Mouse (Mus musculus): ENCODE data around the gene Pim1. TPM values are rescaled to one million over a fixed set of nuclear protein-coding genes. Genes with fewer than 3 reads are reported as not detected.

Gene Pim1
- polyA plus RNA-seq, 1 experiment from 2014 or later = 15.7 TPM

DNA sequence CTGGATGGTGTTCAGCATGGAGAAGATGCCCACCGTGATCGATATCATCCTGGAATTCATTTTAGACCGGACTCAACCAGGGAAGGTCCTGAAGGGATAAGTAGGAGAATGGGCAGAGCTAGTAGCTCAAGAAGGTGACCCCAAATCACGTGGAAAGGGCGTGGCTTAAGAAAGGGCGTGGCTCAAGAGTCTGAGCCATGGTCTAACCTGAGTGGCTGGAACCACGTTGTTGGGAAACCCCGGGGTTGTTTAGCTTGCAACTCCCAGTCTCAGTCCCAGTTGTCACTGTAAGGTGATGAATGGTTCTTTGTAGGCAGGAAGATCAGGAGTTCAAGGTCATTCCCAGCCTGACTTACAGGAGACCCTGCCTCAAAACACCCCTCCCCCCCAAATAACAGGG is 29.2 kb downstream of the Pim1 start:
- Histone ChIP-seq H3K27ac (ENCODE audit: low read depth, low read length) (no peak overlapping the region), H3K36me3 (ENCODE audit: control insufficient read depth, insufficient read depth, low read length) (no peaks in the 10 kb centered on the region), H3K4me1 (ENCODE audit: control insufficient read depth, insufficient read depth, low read length) (no peaks in the 10 kb centered on the region), H3K4me3 (ENCODE audit: low read depth, low read length) (no peak overlapping the region), H3K9ac (ENCODE audit: low read length) (no peak overlapping the region), H3K4me2 (ENCODE audit: low read length) (no peak overlapping the region), H3K9me3 (replicated peaks; ENCODE audit: control insufficient read depth, low read length) (no peaks in the 10 kb centered on the region), H3K27me3 (replicated peaks; ENCODE audit: control insufficient read depth, insufficient read depth, low read length) (no peaks in the 10 kb centered on the region)
- no peak for ATAC-seq
- DNase-seq (ENCODE audit: low spot score) = no peak
- WGBS = 75% methylated on average over 8 of the region's 8 CpGs

DNA sequence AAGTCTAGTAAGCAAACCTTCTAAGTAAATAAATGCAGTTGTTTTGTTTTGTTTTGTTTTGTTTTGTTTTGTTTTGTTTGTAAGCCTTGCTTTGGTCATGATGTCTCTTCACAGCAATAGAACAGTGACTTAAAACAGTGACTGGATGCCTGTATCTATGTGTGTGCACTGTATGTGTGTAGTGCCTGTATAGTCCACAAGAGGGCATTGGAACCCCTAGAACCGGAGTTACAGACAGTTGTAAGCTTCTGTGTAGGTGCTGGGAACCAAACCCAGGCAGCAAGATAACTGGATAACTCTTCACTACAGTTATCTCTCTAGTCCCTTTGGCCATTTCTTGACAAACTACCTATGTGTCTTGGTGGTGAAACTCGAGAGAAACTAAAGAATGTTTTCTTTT is 35.1 kb downstream of the Pim1 start:
- H3K9ac ChIP-seq (ENCODE audit: low read length) = no peak overlapping the region
- H3K4me3 ChIP-seq (ENCODE audit: low read depth, low read length) = no peak overlapping the region
- no peaks in the 10 kb centered on the region for H3K4me1 ChIP-seq (ENCODE audit: control insufficient read depth, insufficient read depth, low read length)
- DNase-seq (ENCODE audit: low spot score) = no peak
- no peaks in the 10 kb centered on the region for H3K9me3 ChIP-seq (replicated peaks; ENCODE audit: control insufficient read depth, low read length)
- 73% methylated on average over 2 of the region's 2 CpGs for WGBS
- H3K27me3 ChIP-seq (replicated peaks; ENCODE audit: control insufficient read depth, insufficient read depth, low read length) = no peaks in the 10 kb centered on the region
- no peak overlapping the region for H3K4me2 ChIP-seq (ENCODE audit: low read length)
- no peak for ATAC-seq
- no peaks in the 10 kb centered on the region for H3K36me3 ChIP-seq (ENCODE audit: control insufficient read depth, insufficient read depth, low read length)
- no peak overlapping the region for H3K27ac ChIP-seq (ENCODE audit: low read depth, low read length)

GRCm38 (mm10) chr17:29528568-29529187 is 38.1 kb downstream of the Pim1 start:
- H3K36me3 ChIP-seq (ENCODE audit: control insufficient read depth, insufficient read depth, low read length) = no peaks in the 10 kb centered on the region
- DNase-seq (ENCODE audit: low spot score) = no peak
- H3K4me1 ChIP-seq (ENCODE audit: control insufficient read depth, insufficient read depth, low read length) = 0 out of 2 replicates have a peak, but pooled peaks cover 3% of the 10 kb centered on the region
- WGBS = 84% methylated on average over 8 of the region's 8 CpGs
- no peak overlapping the region for H3K4me2 ChIP-seq (ENCODE audit: low read length)
- no peak for ATAC-seq
- H3K9ac ChIP-seq (ENCODE audit: low read length) = no peak overlapping the region
- H3K27ac ChIP-seq (ENCODE audit: low read depth, low read length) = no peak overlapping the region
- H3K27me3 ChIP-seq (replicated peaks; ENCODE audit: control insufficient read depth, insufficient read depth, low read length) = no peaks in the 10 kb centered on the region
- H3K4me3 ChIP-seq (ENCODE audit: low read depth, low read length) = no peak overlapping the region
- no peaks in the 10 kb centered on the region for H3K9me3 ChIP-seq (replicated peaks; ENCODE audit: control insufficient read depth, low read length)

DNA sequence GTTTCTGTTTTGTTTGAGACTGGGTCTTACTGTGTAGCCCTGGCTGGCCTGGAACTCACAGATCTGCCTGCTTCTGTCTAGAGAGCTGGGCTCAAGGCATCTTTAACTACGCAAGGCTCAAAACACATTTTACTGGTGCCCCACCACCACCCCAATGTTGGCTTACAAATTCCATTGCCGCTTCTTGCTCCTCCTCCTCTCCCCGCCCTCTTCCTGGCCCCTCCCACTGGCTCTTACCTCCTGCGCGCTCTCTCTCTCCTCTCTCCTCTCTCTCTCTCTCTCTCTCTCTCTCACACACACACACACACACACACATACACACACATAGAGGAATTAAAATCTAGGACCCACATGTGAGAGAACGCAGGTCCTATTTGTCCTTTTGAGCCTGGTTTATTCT is 40.0 kb downstream of the Pim1 start:
- Histone ChIP-seq H3K4me2 (ENCODE audit: low read length) (no peak overlapping the region), H3K9ac (ENCODE audit: low read length) (no peak overlapping the region), H3K4me3 (ENCODE audit: low read depth, low read length) (no peak overlapping the region), H3K9me3 (replicated peaks; ENCODE audit: control insufficient read depth, low read length) (no peaks in the 10 kb centered on the region), H3K27me3 (replicated peaks; ENCODE audit: control insufficient read depth, insufficient read depth, low read length) (no peaks in the 10 kb centered on the region), H3K36me3 (ENCODE audit: control insufficient read depth, insufficient read depth, low read length) (no peaks in the 10 kb centered on the region), H3K27ac (ENCODE audit: low read depth, low read length) (no peak overlapping the region), H3K4me1 (ENCODE audit: control insufficient read depth, insufficient read depth, low read length) (0 out of 2 replicates have a peak, but pooled peaks cover 3% of the 10 kb centered on the region)
- no peak for DNase-seq (ENCODE audit: low spot score)
- whole genome bisulfite sequencing = 87% methylated on average over 6 of the region's 6 CpGs
- ATAC-seq = no peak

DNA sequence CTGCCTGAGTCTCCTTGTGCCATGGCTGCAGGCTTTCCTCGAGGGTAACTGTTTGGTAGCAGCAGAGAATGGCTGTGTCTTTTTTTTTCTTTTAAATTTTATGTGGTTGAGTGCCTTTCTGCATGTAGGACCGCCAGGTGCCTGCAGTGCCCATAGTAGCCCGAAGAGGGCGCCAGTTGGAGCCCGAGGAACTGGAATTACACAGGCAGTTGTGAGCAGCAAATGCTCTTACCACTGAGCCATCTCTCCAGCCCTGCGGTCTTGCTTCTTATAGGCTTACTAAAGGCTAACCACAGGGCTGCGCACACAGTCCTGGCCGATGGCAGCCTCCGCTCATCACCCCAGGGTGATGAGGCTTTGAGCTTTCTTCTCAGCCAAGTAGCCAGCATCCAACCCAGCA is 40.7 kb downstream of the Pim1 start:
- DNase-seq (ENCODE audit: low spot score) = no peak
- no peaks in the 10 kb centered on the region for H3K9me3 ChIP-seq (replicated peaks; ENCODE audit: control insufficient read depth, low read length)
- no peak overlapping the region for H3K4me2 ChIP-seq (ENCODE audit: low read length)
- no peak overlapping the region for H3K27ac ChIP-seq (ENCODE audit: low read depth, low read length)
- whole genome bisulfite sequencing = 74% methylated on average over 9 of the region's 9 CpGs
- H3K4me3 ChIP-seq (ENCODE audit: low read depth, low read length) = no peak overlapping the region
- H3K36me3 ChIP-seq (ENCODE audit: control insufficient read depth, insufficient read depth, low read length) = no peaks in the 10 kb centered on the region
- ATAC-seq = no peak
- H3K4me1 ChIP-seq (ENCODE audit: control insufficient read depth, insufficient read depth, low read length) = 0 out of 2 replicates have a peak, but pooled peaks cover 3% of the 10 kb centered on the region
- no peaks in the 10 kb centered on the region for H3K27me3 ChIP-seq (replicated peaks; ENCODE audit: control insufficient read depth, insufficient read depth, low read length)
- H3K9ac ChIP-seq (ENCODE audit: low read length) = no peak overlapping the region

DNA sequence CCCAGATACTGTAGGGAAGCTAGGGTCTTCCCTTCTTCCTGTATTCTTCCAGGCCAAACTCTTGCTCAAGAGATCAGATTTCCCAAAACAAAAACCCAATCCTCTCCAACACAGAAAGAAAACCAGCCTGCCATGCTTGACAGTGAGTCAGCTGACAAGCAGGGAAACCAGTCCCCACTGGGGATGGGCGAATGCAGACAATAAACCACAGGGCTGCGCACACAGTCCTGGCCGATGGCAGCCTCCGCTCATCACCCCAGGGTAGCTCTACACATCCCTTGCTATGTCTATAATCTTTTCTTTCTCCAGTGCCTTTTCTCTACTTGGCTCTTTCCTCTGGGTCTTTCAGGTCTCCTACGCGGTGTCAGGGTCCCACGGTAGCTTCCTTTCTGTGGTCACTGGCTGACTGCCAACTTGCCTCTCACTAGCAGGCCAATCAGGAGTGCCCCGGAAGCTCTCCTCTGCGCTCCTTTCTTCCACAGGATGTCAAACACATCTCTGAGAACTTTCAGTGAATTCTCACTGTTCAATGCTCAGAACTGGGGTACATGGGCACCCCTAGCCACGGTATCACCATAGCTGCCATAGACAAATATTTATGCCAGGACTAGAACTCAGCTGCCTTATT is 41.3 kb downstream of the Pim1 start:
- no peaks in the 10 kb centered on the region for H3K36me3 ChIP-seq (ENCODE audit: control insufficient read depth, insufficient read depth, low read length)
- H3K4me2 ChIP-seq (ENCODE audit: low read length) = no peak overlapping the region
- 0 out of 2 replicates have a peak, but pooled peaks cover 3% of the 10 kb centered on the region for H3K4me1 ChIP-seq (ENCODE audit: control insufficient read depth, insufficient read depth, low read length)
- 46% methylated on average over 10 of the region's 10 CpGs for WGBS
- no peak overlapping the region for H3K4me3 ChIP-seq (ENCODE audit: low read depth, low read length)
- ATAC-seq (no peak), DNase-seq (ENCODE audit: low spot score) (peak; percentile 37)
- H3K9me3 ChIP-seq (replicated peaks; ENCODE audit: control insufficient read depth, low read length) = no peaks in the 10 kb centered on the region
- H3K27ac ChIP-seq (ENCODE audit: low read depth, low read length) = 0 out of 2 replicates have a peak overlapping the region, but pooled peaks have one; percentile 9
- H3K9ac ChIP-seq (ENCODE audit: low read length) = no peak overlapping the region
- H3K27me3 ChIP-seq (replicated peaks; ENCODE audit: control insufficient read depth, insufficient read depth, low read length) = no peaks in the 10 kb centered on the region

- 93% methylated on average over 11 of the region's 11 CpGs for WGBS
- H3K4me1 ChIP-seq (ENCODE audit: control insufficient read depth, insufficient read depth, low read length) = 0 out of 2 replicates have a peak, but pooled peaks cover 3% of the 10 kb centered on the region
- DNase-seq (ENCODE audit: low spot score) (no peak), ATAC-seq (no peak)
- no peaks in the 10 kb centered on the region for H3K36me3 ChIP-seq (ENCODE audit: control insufficient read depth, insufficient read depth, low read length)
- H3K9me3 ChIP-seq (replicated peaks; ENCODE audit: control insufficient read depth, low read length) = no peaks in the 10 kb centered on the region
- H3K4me2 ChIP-seq (ENCODE audit: low read length) = no peak overlapping the region
- no peak overlapping the region for H3K4me3 ChIP-seq (ENCODE audit: low read depth, low read length)
- H3K27ac ChIP-seq (ENCODE audit: low read depth, low read length) = no peak overlapping the region
- H3K9ac ChIP-seq (ENCODE audit: low read length) = no peak overlapping the region
- no peaks in the 10 kb centered on the region for H3K27me3 ChIP-seq (replicated peaks; ENCODE audit: control insufficient read depth, insufficient read depth, low read length)
Measured at GRCm38 (mm10) chr17:29533866-29534265, 43.3 kb downstream of the Pim1 start.

GRCm38 (mm10) chr17:29540426-29540825 is 49.9 kb downstream of the Pim1 start:
- H3K4me3 ChIP-seq (ENCODE audit: low read depth, low read length) = no peak overlapping the region
- no peak for ATAC-seq
- no peak overlapping the region for H3K9ac ChIP-seq (ENCODE audit: low read length)
- no peaks in the 10 kb centered on the region for H3K9me3 ChIP-seq (replicated peaks; ENCODE audit: control insufficient read depth, low read length)
- H3K4me1 ChIP-seq (ENCODE audit: control insufficient read depth, insufficient read depth, low read length) = no peaks in the 10 kb centered on the region
- no peak for DNase-seq (ENCODE audit: low spot score)
- 89% methylated on average over 8 of the region's 8 CpGs for WGBS
- H3K4me2 ChIP-seq (ENCODE audit: low read length) = no peak overlapping the region
- no peak overlapping the region for H3K27ac ChIP-seq (ENCODE audit: low read depth, low read length)
- H3K36me3 ChIP-seq (ENCODE audit: control insufficient read depth, insufficient read depth, low read length) = no peaks in the 10 kb centered on the region
- no peaks in the 10 kb centered on the region for H3K27me3 ChIP-seq (replicated peaks; ENCODE audit: control insufficient read depth, insufficient read depth, low read length)

DNA sequence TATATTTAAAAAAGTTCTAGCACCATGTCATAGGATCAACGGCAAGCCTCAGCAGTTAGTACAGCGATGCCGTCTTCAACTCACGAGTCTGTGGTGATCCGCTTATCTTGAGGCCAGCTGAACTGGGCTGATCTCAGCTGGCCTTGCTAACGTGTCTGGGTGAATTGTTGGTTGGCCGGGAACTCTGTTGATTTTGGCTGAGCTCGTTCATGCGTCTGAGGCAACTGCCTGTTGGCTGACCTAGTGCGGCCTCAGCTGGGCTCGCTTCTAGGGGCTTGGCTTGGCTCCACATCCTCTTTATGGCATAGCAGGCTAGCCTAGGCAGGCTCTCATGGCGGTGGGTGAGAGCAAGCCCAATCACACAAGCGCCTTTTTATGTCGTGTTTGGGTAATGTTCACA is 50.9 kb downstream of the Pim1 start:
- no peaks in the 10 kb centered on the region for H3K27me3 ChIP-seq (replicated peaks; ENCODE audit: control insufficient read depth, insufficient read depth, low read length)
- H3K4me2 ChIP-seq (ENCODE audit: low read length) = no peak overlapping the region
- no peaks in the 10 kb centered on the region for H3K9me3 ChIP-seq (replicated peaks; ENCODE audit: control insufficient read depth, low read length)
- H3K4me3 ChIP-seq (ENCODE audit: low read depth, low read length) = no peak overlapping the region
- ATAC-seq = no peak
- no peaks in the 10 kb centered on the region for H3K36me3 ChIP-seq (ENCODE audit: control insufficient read depth, insufficient read depth, low read length)
- no peaks in the 10 kb centered on the region for H3K4me1 ChIP-seq (ENCODE audit: control insufficient read depth, insufficient read depth, low read length)
- DNase-seq (ENCODE audit: low spot score) = peak; percentile 26
- H3K27ac ChIP-seq (ENCODE audit: low read depth, low read length) = no peak overlapping the region
- H3K9ac ChIP-seq (ENCODE audit: low read length) = no peak overlapping the region
- WGBS = 79% methylated on average over 14 of the region's 14 CpGs

Measured in forebrain, embryonic 14.5 days (tissue).